Mouse (Mus musculus): ENCODE measurements around the gene Usp50. TPM values are rescaled to one million over a fixed set of nuclear protein-coding genes. Genes with fewer than 3 reads are reported as not detected.

The Usp50 gene
- total RNA-seq, 1 experiment from 2014 or later = 0.69 TPM

- ATAC-seq (replicated peaks in 1 of 2; ENCODE audit: insufficient read depth in 1 of 2, low FRiP score in 2 of 2, low TSS enrichment in 1 of 2, low read depth in 1 of 2, poor library complexity in 2 of 2, severe bottlenecking in 2 of 2) = no peak
Observed at GRCm38 (mm10) chr2:126677366-126677765, 105.9 kb downstream of the Usp50 start.

DNA sequence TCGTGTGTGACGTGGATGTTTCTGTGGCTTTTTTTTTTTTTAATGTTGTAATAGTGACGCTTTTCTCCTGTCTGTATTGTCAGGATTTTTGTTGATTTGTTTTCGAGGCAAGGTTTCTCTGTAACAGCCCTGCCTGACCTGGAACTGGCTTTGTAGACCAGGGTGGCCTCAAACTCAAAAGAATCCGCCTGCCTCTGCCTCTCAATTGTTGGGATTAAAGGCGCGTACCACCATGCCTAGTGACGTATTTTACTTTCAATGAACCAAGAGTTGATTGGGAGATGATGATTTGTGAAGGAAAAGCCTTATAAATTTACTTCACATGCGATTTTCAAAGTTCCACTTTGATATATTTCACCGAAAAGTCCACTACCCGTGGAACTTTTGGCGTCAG lies 107.2 kb downstream of the Usp50 start, which contains the start of gene Gabpb1:
TSS of gene Gabpb1 (minus strand) at position 216 of the 394 bp plus-strand sequence.
- no peak for ATAC-seq (replicated peaks in 1 of 2; ENCODE audit: insufficient read depth in 1 of 2, low FRiP score in 2 of 2, low TSS enrichment in 1 of 2, low read depth in 1 of 2, poor library complexity in 2 of 2, severe bottlenecking in 2 of 2)

DNA sequence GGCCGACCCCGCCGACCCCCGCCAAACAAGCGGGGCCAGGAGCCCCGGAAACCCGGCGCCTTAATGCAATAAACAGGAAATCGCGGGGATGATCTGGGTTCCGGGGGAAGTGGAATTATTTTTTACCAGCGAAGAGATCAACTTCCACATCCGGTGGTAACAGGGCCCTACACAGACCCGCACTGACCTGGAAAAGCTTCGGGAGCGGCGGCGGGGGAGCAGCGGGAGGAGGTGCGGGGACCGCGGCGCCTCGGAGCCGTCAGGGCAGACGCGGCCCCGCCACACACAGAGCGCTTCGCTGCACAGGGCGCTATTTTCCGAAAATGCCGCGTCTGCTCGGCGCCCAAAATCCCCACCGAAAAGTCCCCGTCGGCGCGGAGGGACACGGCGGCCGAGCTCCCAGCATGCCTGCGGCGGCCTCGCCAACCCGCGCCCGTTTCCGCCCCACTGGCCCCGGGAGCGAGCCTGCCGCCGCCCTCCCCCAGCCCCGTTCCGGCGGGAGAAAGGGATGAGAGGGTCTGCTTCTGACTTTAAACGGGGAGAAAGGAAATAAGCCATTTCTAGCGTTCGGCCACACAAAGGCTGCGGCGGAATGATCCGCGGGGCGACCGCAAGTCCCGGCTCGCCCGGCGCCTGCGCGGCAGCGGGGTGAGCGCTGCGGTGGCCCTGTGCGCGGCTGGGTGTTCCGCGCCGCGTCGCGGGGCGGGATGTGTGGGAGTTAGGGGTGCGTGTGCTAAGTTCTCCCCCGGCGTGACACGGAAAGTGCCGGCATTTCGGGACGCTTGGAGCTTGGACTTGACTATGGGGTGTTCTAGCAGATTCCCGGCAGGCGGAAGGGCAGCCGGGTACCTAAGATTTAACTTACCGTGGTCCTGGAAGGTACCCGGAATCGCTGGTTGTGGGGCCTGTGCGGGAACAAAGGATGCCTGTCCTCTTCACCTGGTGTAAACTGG lies 107.8 kb downstream of the Usp50 start:
- ATAC-seq (replicated peaks in 1 of 2; ENCODE audit: insufficient read depth in 1 of 2, low FRiP score in 2 of 2, low TSS enrichment in 1 of 2, low read depth in 1 of 2, poor library complexity in 2 of 2, severe bottlenecking in 2 of 2) = peak; percentile 55 to 70

GRCm38 (mm10) chr2:126674441-126675168 lies 108.7 kb downstream of the Usp50 start:
- ATAC-seq (replicated peaks in 1 of 2; ENCODE audit: insufficient read depth in 1 of 2, low FRiP score in 2 of 2, low TSS enrichment in 1 of 2, low read depth in 1 of 2, poor library complexity in 2 of 2, severe bottlenecking in 2 of 2) = peak in 1 of 2 experiments; percentile 5; a peak in 1 of 4 replicates

DNA sequence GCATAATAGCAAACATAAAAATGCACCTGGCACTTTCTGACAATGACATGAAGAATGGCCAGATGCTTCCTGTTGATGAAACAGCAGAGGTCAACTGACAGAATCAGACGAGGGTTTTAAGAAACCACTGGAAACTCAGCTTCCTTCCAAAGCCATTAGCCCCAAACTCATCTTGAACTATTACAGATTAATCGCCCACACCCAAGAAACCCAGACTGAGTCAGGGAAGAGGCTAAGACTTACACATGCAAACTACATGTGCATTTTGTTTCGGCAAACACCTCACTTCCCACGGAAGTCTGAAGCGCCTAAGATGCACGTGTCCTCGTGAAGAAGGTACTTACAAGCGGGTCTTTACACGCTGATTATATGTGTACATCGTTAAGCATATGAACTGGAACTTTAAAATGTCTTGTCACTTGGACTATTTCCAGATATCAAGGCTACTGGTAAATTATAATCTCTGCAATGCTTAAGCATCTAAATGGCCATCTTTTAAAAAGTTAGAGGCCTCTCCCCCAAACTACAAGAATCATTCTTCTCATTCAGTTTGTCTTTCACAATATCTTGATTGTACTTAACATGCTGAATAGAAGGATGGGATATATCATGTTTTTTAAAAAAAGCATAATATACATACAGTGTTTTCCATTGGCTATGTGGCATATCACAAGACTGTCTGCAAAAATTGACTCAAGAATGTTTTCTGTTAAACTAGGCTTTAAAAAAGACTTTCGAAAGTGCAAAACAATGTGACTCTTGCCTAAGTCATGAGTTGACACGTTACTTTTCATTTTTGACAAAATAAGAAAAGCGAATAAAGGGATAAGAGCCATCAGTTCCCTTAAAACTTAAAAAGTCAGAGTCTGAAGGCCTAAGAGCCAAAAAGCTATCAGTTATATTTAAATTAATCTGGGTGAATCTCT lies 109.7 kb downstream of the Usp50 start:
- peak; percentile 48 to 57 for ATAC-seq (replicated peaks in 1 of 2; ENCODE audit: insufficient read depth in 1 of 2, low FRiP score in 2 of 2, low TSS enrichment in 1 of 2, low read depth in 1 of 2, poor library complexity in 2 of 2, severe bottlenecking in 2 of 2)

- ATAC-seq (replicated peaks in 1 of 2; ENCODE audit: insufficient read depth in 1 of 2, low FRiP score in 2 of 2, low TSS enrichment in 1 of 2, low read depth in 1 of 2, poor library complexity in 2 of 2, severe bottlenecking in 2 of 2) = no peak
Observed at GRCm38 (mm10) chr2:126668621-126669252, 114.5 kb downstream of the Usp50 start.

- no peak for ATAC-seq (replicated peaks in 1 of 2; ENCODE audit: insufficient read depth in 1 of 2, low FRiP score in 2 of 2, low TSS enrichment in 1 of 2, low read depth in 1 of 2, poor library complexity in 2 of 2, severe bottlenecking in 2 of 2)
Observed at GRCm38 (mm10) chr2:126665984-126666383, 117.3 kb downstream of the Usp50 start.

DNA sequence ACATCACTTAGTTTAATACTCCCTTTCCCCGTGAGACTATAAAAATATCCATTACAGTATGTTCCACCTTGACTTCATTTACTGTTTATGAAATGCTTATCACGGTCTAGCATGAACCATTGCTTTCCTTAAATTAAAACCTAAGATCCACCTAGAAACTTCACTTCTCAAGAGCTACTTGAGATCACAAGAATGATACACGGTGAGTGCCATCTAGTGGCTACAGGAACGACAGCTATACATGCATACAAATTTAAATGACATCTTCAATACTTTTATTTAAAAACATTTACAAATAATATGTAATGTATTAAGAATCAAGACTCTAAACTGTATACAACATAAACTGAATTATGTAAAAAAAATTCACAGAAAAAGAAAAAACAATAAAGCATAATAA lies 119.8 kb downstream of the Usp50 start:
- ATAC-seq (replicated peaks in 1 of 2; ENCODE audit: insufficient read depth in 1 of 2, low FRiP score in 2 of 2, low TSS enrichment in 1 of 2, low read depth in 1 of 2, poor library complexity in 2 of 2, severe bottlenecking in 2 of 2) = peak; percentile 53 to 56; a peak in 2 of 4 replicates

Other genes with a start within 250 kb of the Usp50 start
- gene Slc27a2, start 231.1 kb downstream of the Usp50 start, total RNA-seq (2017) = 3.4 and 5.8 TPM in 2 replicates
- 8.3 and 24.1 TPM in 2 replicates for gene Hdc, start 164.2 kb downstream of the Usp50 start, total RNA-seq (2017)
- gene Gabpb1, start 107.1 kb downstream of the Usp50 start, total RNA-seq (2017) = 71.6 and 85.9 TPM in 2 replicates
- 60.9 and 76.4 TPM in 2 replicates for gene Usp8, start 76.1 kb downstream of the Usp50 start, total RNA-seq (2017)
- 78.6 and 117 TPM in 2 replicates for gene Trpm7, start 92.8 kb upstream of the Usp50 start, total RNA-seq (2017)
- 39.4 and 41.6 TPM in 2 replicates for gene Sppl2a, start 149.8 kb upstream of the Usp50 start, total RNA-seq (2017)
- gene Ap4e1, start 225.2 kb upstream of the Usp50 start, total RNA-seq (2017) = 18.9 and 23.0 TPM in 2 replicates